ENCODE assay signal across 27 mouse cellular contexts in the genomic region with DNA sequence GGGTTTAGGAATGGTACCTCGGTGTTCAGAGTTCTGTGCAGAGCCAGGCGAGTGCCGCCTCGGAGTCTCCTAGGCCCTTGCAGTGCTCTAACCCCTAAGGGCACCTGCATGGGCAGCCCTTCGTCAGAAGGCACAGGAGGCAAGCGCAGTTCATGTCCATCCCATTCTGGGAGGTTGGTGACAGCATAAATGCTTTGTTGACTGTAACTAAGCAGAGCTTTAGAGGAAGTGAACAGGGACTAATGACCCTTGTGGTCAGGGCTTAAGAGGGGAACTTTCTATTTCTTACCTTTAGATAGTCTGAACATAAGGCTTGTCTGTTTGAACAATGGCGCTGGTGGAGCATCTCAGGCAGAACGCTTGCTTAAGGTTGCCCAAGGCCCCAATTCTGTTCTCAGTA. TPM values are rescaled to one million over a fixed set of nuclear protein-coding genes. Genes with fewer than 3 reads are reported as not detected.
DNase-seq lines count a peak whose midpoint lies in the region; ATAC-seq and TF ChIP-seq lines count a peak whose summit lies in the region.
"Had no signal": no experiment of that assay in that cellular context is flagged by ENCODE, and none has a peak within 500 bp of the region (broad histone marks: within the 10 kb centered on the region; RNA-seq: fewer than 3 reads in every experiment).

No protein-coding gene starts in this region.

- peak; percentile 17 for DNase-seq in adrenal gland, adult 2 months
- DNase-seq in adrenal gland, adult 8-10 months = no peak
- peak; percentile 16 for DNase-seq in liver, adult 2 months (ENCODE audit: extremely low read depth, low read depth, low spot score)
- DNase-seq in liver, embryonic 11.5 days (ENCODE audit: low spot score) = no peak
- DNase-seq in limb, embryonic 10.5 days (ENCODE audit: low spot score) = no peak
- DNase-seq in urinary bladder, postnatal 10 days (ENCODE audit: low spot score) = no peak
- no peak for DNase-seq in hindbrain, postnatal 0 days (ENCODE audit: low spot score)
- no peak for DNase-seq in urinary bladder, postnatal 14 days (ENCODE audit: low spot score)
- DNase-seq: adrenal gland, postnatal 36 days; cerebellum, adult 11-12 months; cerebellum, postnatal 14 days; embryo, embryonic 11 days; gastrocnemius, postnatal 14 days; heart, postnatal 36 days; kidney, adult 18-20 months; kidney, postnatal 14 days; lung, adult 2 months; spleen, adult 18-20 months; thymus, adult 18-20 months had no signal

- H3K27ac ChIP-seq in liver, adult 2 months (replicated peaks; ENCODE audit: insufficient read depth, low read depth, low read length) = no peak overlapping the region; the same call in 1 of the 2 replicates
- H3K27ac ChIP-seq in liver, embryonic 11.5 days (ENCODE audit: low read depth, low read length) = no peak overlapping the region
- peak overlapping the region; percentile 47; the same call in 1 of the 2 replicates for H3K27ac ChIP-seq in limb, embryonic 10.5 days
- H3K27ac ChIP-seq in hindbrain, postnatal 0 days = no peak overlapping the region
- H3K27ac ChIP-seq: forebrain, embryonic 13.5 days; hindbrain, embryonic 15.5 days; layer of hippocampus, adult 2 months; liver, embryonic 12.5 days; midbrain, embryonic 13.5 days; neural tube, embryonic 13.5 days had no signal

- TF ChIP-seq POLR2A in liver, adult 2 months (IDR thresholded peaks at IDR 0.05; ENCODE audit: extremely low read depth, insufficient read depth, low read length) = no peak

- no peak overlapping the region for H3K9ac ChIP-seq in liver, adult 2 months (ENCODE audit: low read depth, low read length)
- no peak overlapping the region for H3K9ac ChIP-seq in liver, embryonic 11.5 days (ENCODE audit: low read depth, low read length)
- H3K9ac ChIP-seq in hindbrain, postnatal 0 days (replicated peaks; ENCODE audit: low read length) = no peak overlapping the region
- H3K9ac ChIP-seq: forebrain, embryonic 13.5 days; hindbrain, embryonic 15.5 days; liver, embryonic 12.5 days; midbrain, embryonic 13.5 days; neural tube, embryonic 13.5 days had no signal

- ATAC-seq in liver, embryonic 11.5 days (replicated peaks; ENCODE audit: low FRiP score) = no peak
- no peak for ATAC-seq in hindbrain, postnatal 0 days
- ATAC-seq: liver, embryonic 12.5 days had no signal

- H3K4me2 ChIP-seq in liver, embryonic 11.5 days = no peak overlapping the region
- no peak overlapping the region for H3K4me2 ChIP-seq in hindbrain, postnatal 0 days (ENCODE audit: low read depth, low read length)
- H3K4me2 ChIP-seq: forebrain, embryonic 13.5 days; heart, embryonic 11.5 days; hindbrain, embryonic 15.5 days; liver, embryonic 12.5 days; midbrain, embryonic 13.5 days; neural tube, embryonic 13.5 days had no signal

- no peak overlapping the region for H3K4me3 ChIP-seq in liver, adult 2 months (ENCODE audit: insufficient read depth, low read depth, low read length)
- no peak overlapping the region for H3K4me3 ChIP-seq in liver, embryonic 11.5 days (ENCODE audit: low read depth, low read length)
- H3K4me3 ChIP-seq in limb, embryonic 10.5 days = no peak overlapping the region
- H3K4me3 ChIP-seq in hindbrain, postnatal 0 days (ENCODE audit: low read length) = no peak overlapping the region
- H3K4me3 ChIP-seq: forebrain, embryonic 13.5 days; hindbrain, embryonic 15.5 days; layer of hippocampus, adult 2 months; liver, embryonic 12.5 days; midbrain, embryonic 13.5 days; neural tube, embryonic 13.5 days had no signal

- peaks cover 74% of the 10 kb centered on the region for H3K4me1 ChIP-seq in liver, adult 2 months (ENCODE audit: control insufficient read depth, insufficient read depth, low read length)
- H3K4me1 ChIP-seq in liver, embryonic 11.5 days (replicated peaks; ENCODE audit: control insufficient read depth, insufficient read depth, low read length) = peaks cover 2% of the 10 kb centered on the region; the same call in 1 of the 2 replicates
- H3K4me1 ChIP-seq in limb, embryonic 10.5 days = peaks cover 33% of the 10 kb centered on the region
- H3K4me1 ChIP-seq in hindbrain, postnatal 0 days (ENCODE audit: insufficient read depth, low read length) = peaks cover 3% of the 10 kb centered on the region; the same call in 1 of the 2 replicates

- no peaks in the 10 kb centered on the region for H3K36me3 ChIP-seq in liver, adult 2 months (ENCODE audit: control insufficient read depth, insufficient read depth, low read length)
- H3K36me3 ChIP-seq in liver, embryonic 11.5 days (ENCODE audit: control insufficient read depth, insufficient read depth, low read length) = no peaks in the 10 kb centered on the region
- H3K36me3 ChIP-seq in limb, embryonic 10.5 days = peaks cover 6% of the 10 kb centered on the region; the same call in 1 of the 2 replicates
- no peaks in the 10 kb centered on the region for H3K36me3 ChIP-seq in hindbrain, postnatal 0 days (ENCODE audit: insufficient read depth, low read length)
- H3K36me3 ChIP-seq: hindbrain, embryonic 15.5 days; midbrain, embryonic 13.5 days; neural tube, embryonic 13.5 days had no signal

- no peaks in the 10 kb centered on the region for H3K9me3 ChIP-seq in liver, embryonic 11.5 days (ENCODE audit: control insufficient read depth, low read length)
- no peaks in the 10 kb centered on the region for H3K9me3 ChIP-seq in limb, embryonic 10.5 days (replicated peaks)
- H3K9me3 ChIP-seq in hindbrain, postnatal 0 days (ENCODE audit: low read length) = no peaks in the 10 kb centered on the region
- H3K9me3 ChIP-seq: forebrain, embryonic 13.5 days; G1E; hindbrain, embryonic 15.5 days; liver, embryonic 12.5 days; midbrain, embryonic 13.5 days; neural tube, embryonic 13.5 days had no signal

- 74% methylated on average over 8 of the region's 8 CpGs for WGBS in liver, adult 2 months
- WGBS in liver, embryonic 11.5 days = 77% methylated on average over 8 of the region's 8 CpGs
- WGBS in limb, embryonic 10.5 days = 92% methylated on average over 8 of the region's 8 CpGs
- WGBS in hindbrain, postnatal 0 days = 90% methylated on average over 8 of the region's 8 CpGs

- TF ChIP-seq CTCF in liver, adult 2 months (IDR thresholded peaks at IDR 0.05; ENCODE audit: low read depth, low read length) = no peak
- no peak for TF ChIP-seq CTCF in hindbrain, postnatal 0 days (IDR thresholded peaks at IDR 0.05; ENCODE audit: low read depth)

- peaks cover 57% of the 10 kb centered on the region for H3K79me2 ChIP-seq in liver, adult 2 months (ENCODE audit: control insufficient read depth, insufficient read depth, low read length)

- H3K27me3 ChIP-seq in liver, adult 2 months (ENCODE audit: control insufficient read depth, insufficient read depth, low read length) = no peaks in the 10 kb centered on the region
- H3K27me3 ChIP-seq in liver, embryonic 11.5 days (replicated peaks; ENCODE audit: control insufficient read depth, insufficient read depth, low read length) = no peaks in the 10 kb centered on the region
- no peaks in the 10 kb centered on the region for H3K27me3 ChIP-seq in limb, embryonic 10.5 days (ENCODE audit: low read depth, poor library complexity, severe bottlenecking)
- no peaks in the 10 kb centered on the region for H3K27me3 ChIP-seq in hindbrain, postnatal 0 days (ENCODE audit: insufficient read depth, low read length)
- H3K27me3 ChIP-seq: forebrain, embryonic 13.5 days; hindbrain, embryonic 15.5 days; liver, embryonic 12.5 days; midbrain, embryonic 13.5 days; neural tube, embryonic 13.5 days had no signal

RNA-seq across cellular contexts. Expression of a gene that starts 6.6 kb away (rescaled TPM):
- 1,000 to 10,000 TPM in 1 of 2 experiments, 100 to 1,000 TPM in 1; 490 to 1,131 TPM for total RNA-seq in adrenal gland, adult 2 months (2021)
- 123 and 254 TPM in 2 replicates for polyA plus RNA-seq in adrenal gland, adult 2 months (2012; rRNA removed)
- 100 to 1,000 TPM; 450 to 789 (median 577) TPM for total RNA-seq in adrenal gland, adult 8-10 months (2022)
- total RNA-seq in liver, adult 2 months (2014; rRNA removed) = 228 and 280 TPM in 2 replicates
- 234 and 322 TPM in 2 replicates for polyA plus RNA-seq in liver, adult 2 months (2012; rRNA removed)
- polyA plus RNA-seq in liver, embryonic 11.5 days (2014; fragmentation: Nextera tagmentation; extraction: Ambion mirVana) = 54.1 and 56.0 TPM in 2 replicates
- 91.1 and 92.8 TPM in 2 replicates for polyA plus RNA-seq in limb, embryonic 10.5 days (2016; fragmentation: Nextera tagmentation; extraction: Ambion mirVana)
- 90.5 and 92.4 TPM in 2 replicates for total RNA-seq in hindbrain, postnatal 0 days (2014; rRNA removed)
- 70.7 and 71.6 TPM in 2 replicates for polyA plus RNA-seq in hindbrain, postnatal 0 days (2015; fragmentation: Nextera tagmentation; extraction: Ambion mirVana)

Comparison
In these comparisons a context has a peak if more than half of its experiments do, and no peak if none do; other contexts are left out.
1. DNase-seq: peak in adrenal gland, adult 2 months (single experiment) and liver, adult 2 months (single experiment); none in adrenal gland, adult 8-10 months (single experiment), liver, embryonic 11.5 days (single experiment), limb, embryonic 10.5 days (single experiment), urinary bladder, postnatal 10 days (single experiment), hindbrain, postnatal 0 days (single experiment) and urinary bladder, postnatal 14 days (single experiment).